Mouse (Mus musculus): ENCODE measurements around the gene Tmem94. TPM values are rescaled to one million over a fixed set of nuclear protein-coding genes. Genes with fewer than 3 reads are reported as not detected.

Gene Tmem94
- total RNA-seq, 2 experiments from 2014 or later, result 103 to 108 TPM

- peak; percentile 65 for DNase-seq
Observed at GRCm38 (mm10) chr11:115809311-115809781, 44.1 kb downstream of the Tmem94 start.

GRCm38 (mm10) chr11:115810377-115810776 lies 45.1 kb downstream of the Tmem94 start:
- DNase-seq, result peak; percentile 87

GRCm38 (mm10) chr11:115811381-115812093 lies 46.3 kb downstream of the Tmem94 start:
- no peak for DNase-seq

GRCm38 (mm10) chr11:115812095-115812494 lies 46.9 kb downstream of the Tmem94 start:
- DNase-seq, result peak; percentile 58

- peak; percentile 55 for DNase-seq
Observed at GRCm38 (mm10) chr11:115812533-115813420, 47.5 kb downstream of the Tmem94 start.

GRCm38 (mm10) chr11:115813507-115814296 lies 48.5 kb downstream of the Tmem94 start, which contains the start of gene Caskin2:
Gene Caskin2 (minus strand): TSS chr11:115813639.
- peak; percentile 98 for DNase-seq

GRCm38 (mm10) chr11:115814605-115815450 lies 49.6 kb downstream of the Tmem94 start, which contains the start of gene Tsen54:
Gene Tsen54 (plus strand): TSS chr11:115814724.
- DNase-seq, result peak; percentile 90

- no peak for DNase-seq
Observed at GRCm38 (mm10) chr11:115817331-115817730, 52.1 kb downstream of the Tmem94 start.

- DNase-seq, result no peak
Observed at GRCm38 (mm10) chr11:115819915-115820623, 54.8 kb downstream of the Tmem94 start.

GRCm38 (mm10) chr11:115821001-115821400 lies 55.8 kb downstream of the Tmem94 start:
- DNase-seq, result no peak

GRCm38 (mm10) chr11:115823774-115824740 lies 58.8 kb downstream of the Tmem94 start, which contains the start of gene Llgl2:
Gene Llgl2 (plus strand): TSS chr11:115824049.
- DNase-seq, result peak; percentile 87

- no peak for DNase-seq
Observed at GRCm38 (mm10) chr11:115824813-115825212, 59.6 kb downstream of the Tmem94 start.

- DNase-seq, result no peak
Observed at GRCm38 (mm10) chr11:115826487-115826886, 61.3 kb downstream of the Tmem94 start.

GRCm38 (mm10) chr11:115827624-115828023 lies 62.4 kb downstream of the Tmem94 start:
- DNase-seq, result no peak

GRCm38 (mm10) chr11:115829036-115829435 lies 63.8 kb downstream of the Tmem94 start:
- DNase-seq, result no peak

GRCm38 (mm10) chr11:115830550-115831325 lies 65.5 kb downstream of the Tmem94 start:
- no peak for DNase-seq

GRCm38 (mm10) chr11:115831518-115831917 lies 66.3 kb downstream of the Tmem94 start:
- no peak for DNase-seq

- no peak for DNase-seq
Observed at GRCm38 (mm10) chr11:115832064-115832463, 66.8 kb downstream of the Tmem94 start.
